Mouse (Mus musculus): ENCODE data around the gene Praf2. TPM values are rescaled to one million over a fixed set of nuclear protein-coding genes. Genes with fewer than 3 reads are reported as not detected.

The Praf2 gene
- total RNA-seq, 2 experiments from 2014 or later: 1.5 to 10.0 TPM

- peak; percentile 94 for ATAC-seq (replicated peaks; ENCODE audit: low FRiP score, poor library complexity, severe bottlenecking)
Observed at GRCm38 (mm10) chrX:7733571-7734156, 5.4 kb downstream of the Praf2 start.

- ATAC-seq (replicated peaks; ENCODE audit: low FRiP score, poor library complexity, severe bottlenecking): no peak
Observed at GRCm38 (mm10) chrX:7739336-7740081, 11.3 kb downstream of the Praf2 start.

- ATAC-seq (replicated peaks; ENCODE audit: low FRiP score, poor library complexity, severe bottlenecking): no peak
Observed at GRCm38 (mm10) chrX:7740082-7740819, 12.0 kb downstream of the Praf2 start.

GRCm38 (mm10) chrX:7741103-7741502, 12.9 kb downstream of the Praf2 start:
- no peak for ATAC-seq (replicated peaks; ENCODE audit: low FRiP score, poor library complexity, severe bottlenecking)

- ATAC-seq (replicated peaks; ENCODE audit: low FRiP score, poor library complexity, severe bottlenecking): peak; percentile 35; the same call in 1 of the 2 replicates
Observed at GRCm38 (mm10) chrX:7743470-7743869, 15.2 kb downstream of the Praf2 start.

GRCm38 (mm10) chrX:7744940-7745339, 16.7 kb downstream of the Praf2 start:
- ATAC-seq (replicated peaks; ENCODE audit: low FRiP score, poor library complexity, severe bottlenecking): no peak

GRCm38 (mm10) chrX:7745429-7745828, 17.2 kb downstream of the Praf2 start:
- no peak for ATAC-seq (replicated peaks; ENCODE audit: low FRiP score, poor library complexity, severe bottlenecking)

- no peak for ATAC-seq (replicated peaks; ENCODE audit: low FRiP score, poor library complexity, severe bottlenecking)
Observed at GRCm38 (mm10) chrX:7750432-7751116, 22.3 kb downstream of the Praf2 start, which contains the start of gene Ccdc120. Gene Ccdc120, minus strand, starts transcription at chrX:7750905.

- ATAC-seq (replicated peaks; ENCODE audit: low FRiP score, poor library complexity, severe bottlenecking): peak; percentile 88
Observed at GRCm38 (mm10) chrX:7753627-7754026, 25.4 kb downstream of the Praf2 start.

- peak; percentile 94 for ATAC-seq (replicated peaks; ENCODE audit: low FRiP score, poor library complexity, severe bottlenecking)
Observed at GRCm38 (mm10) chrX:7762137-7762920, 34.1 kb downstream of the Praf2 start, which contains the start of gene Tfe3. Gene Tfe3, plus strand, starts transcription at chrX:7762560.

- peak; percentile 60 for ATAC-seq (replicated peaks; ENCODE audit: low FRiP score, poor library complexity, severe bottlenecking)
Observed at GRCm38 (mm10) chrX:7762921-7763197, 34.6 kb downstream of the Praf2 start.

- ATAC-seq (replicated peaks; ENCODE audit: low FRiP score, poor library complexity, severe bottlenecking): no peak
Observed at GRCm38 (mm10) chrX:7763631-7764393, 35.6 kb downstream of the Praf2 start.

GRCm38 (mm10) chrX:7764657-7765280, 36.5 kb downstream of the Praf2 start:
- ATAC-seq (replicated peaks; ENCODE audit: low FRiP score, poor library complexity, severe bottlenecking): no peak

- no peak for ATAC-seq (replicated peaks; ENCODE audit: low FRiP score, poor library complexity, severe bottlenecking)
Observed at GRCm38 (mm10) chrX:7765281-7765670, 37.0 kb downstream of the Praf2 start.

- no peak for ATAC-seq (replicated peaks; ENCODE audit: low FRiP score, poor library complexity, severe bottlenecking)
Observed at GRCm38 (mm10) chrX:7765764-7766163, 37.5 kb downstream of the Praf2 start.

- peak; percentile 58; the same call in 1 of the 2 replicates for ATAC-seq (replicated peaks; ENCODE audit: low FRiP score, poor library complexity, severe bottlenecking)
Observed at GRCm38 (mm10) chrX:7769302-7770017, 41.2 kb downstream of the Praf2 start.

GRCm38 (mm10) chrX:7772766-7773165, 44.5 kb downstream of the Praf2 start:
- ATAC-seq (replicated peaks; ENCODE audit: low FRiP score, poor library complexity, severe bottlenecking): no peak

All from erythroblast, adult 5-6 weeks (primary cell).